Mouse (Mus musculus) liver, embryonic 14.5 days (tissue): ENCODE data around the gene Plcb1. TPM values are rescaled to one million over a fixed set of nuclear protein-coding genes. Genes with fewer than 3 reads are reported as not detected.

Source experiments
- ATAC-seq: fragments of 200-750 bp; cut with Nextera tagmentation; 2 replicates; pipeline ENCODE4 v1.8.0; 2017; ENCODE audit warnings: moderate number of reproducible peaks, mild to moderate bottlenecking, moderate library complexity; ENCODE audit not compliant: insufficient read depth
- DNase-seq, 3 experiments: peaks; one replicate each; pipeline ENCODE4 v3.0.0-alpha.2; 2012 to 2013; ENCODE audit warnings: low read depth in 3 of 3, low spot score in 3 of 3
- H3K27ac ChIP-seq: fragments of 300-500 bp; sonication (generic); 2 replicates; pipeline ENCODE4 v1.5.1; 2014; ENCODE audit warnings: moderate library complexity, mild to moderate bottlenecking, control low read depth, inconsistent platforms
- H3K27me3 ChIP-seq: fragments of 300-500 bp; sonication (generic); 2 replicates; pipeline ENCODE4 v1.6.1; 2014; ENCODE audit warnings: mild to moderate bottlenecking, low read length, moderate library complexity; ENCODE audit not compliant: control insufficient read depth, insufficient read depth
- H3K36me3 ChIP-seq: fragments of 300-500 bp; sonication (generic); replicated peaks from 2 replicates; pipeline ENCODE4 v1.6.1; 2014; ENCODE audit warnings: low read depth; ENCODE audit not compliant: control insufficient read depth, insufficient read depth
- H3K4me1 ChIP-seq, 2 experiments: fragments of 200-500 bp in 1 of 2; fragments of 300-500 bp in 1 of 2; sonication (generic) in 1 of 2; replicated peaks; 2 replicates each; pipeline ENCODE4 v1.6.1; 2012 to 2014; ENCODE audit warnings: antibody characterized with exemption in 1 of 2, inconsistent platforms in 1 of 2, low read length in 1 of 2; ENCODE audit not compliant: control insufficient read depth in 2 of 2, insufficient read depth in 2 of 2
- H3K4me2 ChIP-seq: fragments of 300-500 bp; sonication (generic); 2 replicates; pipeline ENCODE4 v1.6.1; 2014; ENCODE audit warnings: low read depth, mild to moderate bottlenecking, control low read depth, moderate library complexity
- H3K4me3 ChIP-seq, 2 experiments: fragments of 200-500 bp in 1 of 2; fragments of 300-500 bp in 1 of 2; sonication (generic) in 1 of 2; 2 replicates each; pipeline ENCODE4 v1.5.1; 2012 to 2014; ENCODE audit warnings: low read depth in 2 of 2, low read length in 2 of 2, mild to moderate bottlenecking in 2 of 2, control low read depth in 1 of 2, inconsistent platforms in 1 of 2, moderate library complexity in 1 of 2; ENCODE audit not compliant: insufficient read depth in 1 of 2
- H3K9ac ChIP-seq: fragments of 300-500 bp; sonication (generic); replicated peaks from 2 replicates; pipeline ENCODE4 v1.6.1; 2014; ENCODE audit warnings: mild to moderate bottlenecking, control low read depth, moderate library complexity
- H3K9me3 ChIP-seq: fragments of 300-500 bp; sonication (generic); 2 replicates; pipeline ENCODE4 v1.6.1; 2016; ENCODE audit warnings: low read length, mixed read lengths; ENCODE audit not compliant: control insufficient read depth
- CTCF ChIP-seq: IDR thresholded peaks from 2 replicates; pipeline ENCODE4 v1.5.1; 2016; ENCODE audit warnings: antibody characterized with exemption, low read depth, control low read depth
- EP300 ChIP-seq: IDR thresholded peaks from 2 replicates; pipeline ENCODE4 v1.6.1; 2016; ENCODE audit warnings: antibody characterized with exemption, low read depth
- WGBS: fragments of 180-500 bp; shearing (Covaris S2); extraction: QIAGEN DNeasy Blood & Tissue Kit; methylation state at CpG from one replicate; pipeline ENCODE4 v1.1.7; 2014; ENCODE audit not compliant: insufficient replicate concordance; 5-methylcytosine and 5-hydroxymethylcytosine counted together
- polyA plus RNA-seq, 2 experiments: library from polyadenylated mRNA; depleted of rRNA in 1 of 2; stranded (reverse) in 1 of 2; unstranded in 1 of 2; fragments of >200 nt; fragmentation: Nextera tagmentation in 1 of 2; extraction: Ambion mirVana in 1 of 2; gene quantifications; 2 replicates each; pipeline versions ENCODE4 v1.2.1 to v1.2.3; 2012 to 2014

Plcb1 gene
- polyA plus RNA-seq, 2 experiments, result 0.56 to 3.0 TPM

GRCm38 (mm10) chr2:134929452-134929851 lies 143.6 kb downstream of the Plcb1 start:
- no peak overlapping the region for H3K27ac ChIP-seq
- ATAC-seq (no peak), DNase-seq (no peak)
- H3K9ac ChIP-seq, result no peak overlapping the region
- no peak overlapping the region for H3K4me3 ChIP-seq
- no peaks in the 10 kb centered on the region for H3K27me3 ChIP-seq
- no peak overlapping the region for H3K4me2 ChIP-seq
- no peaks in the 10 kb centered on the region for H3K36me3 ChIP-seq
- H3K4me1 ChIP-seq, result peaks cover 0 to 10% of the 10 kb centered on the region in 2 experiments; a peak in 2 of 4 replicates
- no peaks in the 10 kb centered on the region for H3K9me3 ChIP-seq
- TF ChIP-seq CTCF (no peak), EP300 (no peak)

DNA sequence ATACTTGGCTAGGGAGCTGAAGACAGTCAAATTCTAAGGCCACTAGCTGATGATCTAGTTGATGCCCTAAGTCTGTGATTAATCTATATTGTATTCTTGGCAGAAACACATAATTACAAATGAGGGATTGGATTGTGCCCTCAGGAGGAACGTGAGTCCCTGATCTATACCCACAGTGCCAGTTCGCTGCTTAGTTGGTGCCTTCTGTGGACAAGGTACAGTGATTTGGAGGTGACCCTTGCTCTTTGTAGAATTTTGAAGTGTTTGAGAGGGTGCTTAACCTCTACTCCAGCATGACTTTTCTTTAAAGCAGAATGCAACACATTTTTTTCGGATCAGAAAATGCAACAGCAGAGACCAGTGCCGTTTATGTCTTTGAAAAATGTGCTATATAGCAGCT lies 145.1 kb downstream of the Plcb1 start:
- ATAC-seq, result no peak
- no peak for TF ChIP-seq EP300
- TF ChIP-seq CTCF, result no peak
- no peak overlapping the region for H3K4me2 ChIP-seq
- no peak overlapping the region for H3K27ac ChIP-seq
- no peaks in the 10 kb centered on the region for H3K9me3 ChIP-seq
- no peak overlapping the region for H3K4me3 ChIP-seq
- H3K9ac ChIP-seq, result no peak overlapping the region
- H3K4me1 ChIP-seq, result peaks cover 0 to 8% of the 10 kb centered on the region in 2 experiments; a peak in 2 of 4 replicates
- 63% methylated on average over 4 of the region's 4 CpGs for WGBS
- no peaks in the 10 kb centered on the region for H3K27me3 ChIP-seq
- no peaks in the 10 kb centered on the region for H3K36me3 ChIP-seq
- DNase-seq, result no peak

DNA sequence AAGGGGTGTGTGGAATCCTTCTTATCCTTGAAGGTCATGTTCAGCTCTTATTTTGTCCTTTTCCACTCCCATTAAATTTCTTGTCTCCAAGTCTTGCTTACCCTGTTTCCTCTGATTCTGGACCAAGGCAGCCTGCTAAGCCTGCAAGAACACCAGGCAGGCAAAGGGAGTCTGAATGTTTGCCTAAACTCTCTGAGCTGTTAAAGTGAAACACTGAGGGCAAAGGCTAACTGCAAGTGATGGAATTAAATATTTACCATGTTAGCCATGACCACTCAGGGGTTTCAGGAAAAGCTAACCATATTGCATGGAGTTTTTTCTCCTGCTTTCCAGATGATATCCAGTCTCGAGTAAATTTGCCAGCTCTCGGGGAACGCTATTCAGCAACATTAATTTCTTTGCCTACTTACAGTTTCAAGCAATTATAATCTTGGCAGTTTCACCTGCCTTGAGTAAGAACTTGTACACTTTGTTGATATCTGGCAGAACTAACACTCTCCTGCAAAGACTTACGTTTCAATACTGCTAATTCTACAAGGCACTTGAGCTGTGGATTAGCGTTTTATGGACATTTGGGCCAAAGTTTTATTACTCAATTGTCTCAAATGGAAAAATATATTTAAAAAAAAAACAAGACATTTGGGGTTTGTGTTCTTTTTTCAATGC lies 146.0 kb downstream of the Plcb1 start:
- no peaks in the 10 kb centered on the region for H3K27me3 ChIP-seq
- peaks cover 0 to 5% of the 10 kb centered on the region in 2 experiments; a peak in 2 of 4 replicates for H3K4me1 ChIP-seq
- H3K4me3 ChIP-seq, result no peak overlapping the region
- 61% methylated on average over 5 of the region's 5 CpGs for WGBS
- peak in 1 of 3 experiments; percentile 4 for DNase-seq
- H3K36me3 ChIP-seq, result no peaks in the 10 kb centered on the region
- ATAC-seq, result no peak
- H3K4me2 ChIP-seq, result peak overlapping the region; percentile 37; the same call in 1 of the 2 replicates
- TF ChIP-seq EP300, result no peak
- TF ChIP-seq CTCF, result no peak
- no peaks in the 10 kb centered on the region for H3K9me3 ChIP-seq
- no peak overlapping the region for H3K9ac ChIP-seq
- H3K27ac ChIP-seq, result no peak overlapping the region

DNA sequence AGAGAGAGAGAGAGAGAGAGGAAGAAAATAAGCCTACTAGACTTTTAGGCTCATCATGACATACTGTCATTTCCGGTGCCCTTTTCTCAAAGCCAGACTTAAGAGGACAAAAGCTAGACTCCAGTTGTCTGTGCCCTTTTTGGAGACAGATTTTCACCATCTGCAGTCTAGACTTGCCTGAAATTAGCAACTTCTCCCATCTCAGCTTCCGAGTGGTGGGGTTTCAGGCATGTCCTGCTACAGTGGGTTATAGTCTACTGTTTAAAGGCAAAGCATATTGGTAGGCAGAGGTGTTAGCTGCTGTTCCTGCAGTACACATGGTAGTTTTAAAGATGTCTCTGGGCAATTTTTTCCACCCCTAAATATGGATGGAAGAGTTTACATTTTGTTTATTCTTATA lies 149.6 kb downstream of the Plcb1 start:
- Histone ChIP-seq H3K27ac (no peak overlapping the region), H3K4me1 (peaks cover 0 to 5% of the 10 kb centered on the region in 2 experiments; a peak in 2 of 4 replicates), H3K4me2 (no peak overlapping the region), H3K4me3 (no peak overlapping the region), H3K9ac (no peak overlapping the region), H3K36me3 (no peaks in the 10 kb centered on the region), H3K27me3 (no peaks in the 10 kb centered on the region), H3K9me3 (no peaks in the 10 kb centered on the region)
- ATAC-seq (no peak), DNase-seq (no peak)
- 70% methylated on average over 2 of the region's 2 CpGs for WGBS
- TF ChIP-seq CTCF (no peak), EP300 (no peak)

- ATAC-seq, result no peak
- no peak overlapping the region for H3K4me2 ChIP-seq
These were observed 150.2 kb downstream of the Plcb1 start for GRCm38 (mm10) chr2:134935970-134936649.

More at GRCm38 (mm10) chr2:134935970-134936649, 150.2 kb downstream of the Plcb1 start:
- DNase-seq, result no peak
- Histone ChIP-seq H3K36me3 (no peaks in the 10 kb centered on the region), H3K4me3 (no peak overlapping the region), H3K4me1 (peaks cover 0 to 2% of the 10 kb centered on the region in 2 experiments; a peak in 2 of 4 replicates), H3K9ac (no peak overlapping the region), H3K27ac (no peak overlapping the region), H3K9me3 (no peaks in the 10 kb centered on the region), H3K27me3 (no peaks in the 10 kb centered on the region)
- TF ChIP-seq EP300, result no peak
- no peak for TF ChIP-seq CTCF
- 62% methylated on average over 6 of the region's 6 CpGs for WGBS
